Mouse (Mus musculus) intestine, embryonic 16.5 days (tissue): ENCODE data around the gene Evi5. TPM values are rescaled to one million over a fixed set of nuclear protein-coding genes. Genes with fewer than 3 reads are reported as not detected.

Source experiments
- ATAC-seq: fragments of 200-750 bp; cut with Nextera tagmentation; 2 replicates; pipeline ENCODE4 v1.8.0; 2017; ENCODE audit warnings: moderate TSS enrichment, moderate library complexity
- H3K27ac ChIP-seq: fragments of 300-500 bp; sonication (generic); 2 replicates; pipeline ENCODE4 v1.5.1; 2014; ENCODE audit warnings: mild to moderate bottlenecking, low read length
- H3K27me3 ChIP-seq: fragments of 300-500 bp; sonication (generic); replicated peaks from 2 replicates; pipeline ENCODE4 v1.6.1; 2014; ENCODE audit warnings: low read length, control low read depth, mixed read lengths; ENCODE audit not compliant: control insufficient read depth, insufficient read depth
- H3K36me3 ChIP-seq: fragments of 300-500 bp; sonication (generic); 2 replicates; pipeline ENCODE4 v1.6.1; 2014; ENCODE audit warnings: low read length, control low read depth; ENCODE audit not compliant: control insufficient read depth, insufficient read depth
- H3K4me1 ChIP-seq: fragments of 300-500 bp; sonication (generic); 2 replicates; pipeline ENCODE4 v1.6.1; 2014; ENCODE audit warnings: low read length, control low read depth, mixed read lengths; ENCODE audit not compliant: control insufficient read depth, insufficient read depth
- H3K4me2 ChIP-seq: fragments of 300-500 bp; sonication (generic); 2 replicates; pipeline ENCODE4 v1.6.1; 2014; ENCODE audit warnings: low read depth, low read length, control low read depth
- H3K4me3 ChIP-seq: fragments of 300-500 bp; sonication (generic); 2 replicates; pipeline ENCODE4 v1.5.1; 2014; ENCODE audit warnings: mild to moderate bottlenecking, low read length
- H3K9ac ChIP-seq: fragments of 300-500 bp; sonication (generic); 2 replicates; pipeline ENCODE4 v1.6.1; 2014; ENCODE audit warnings: low read depth, low read length
- H3K9me3 ChIP-seq: fragments of 300-500 bp; sonication (generic); 2 replicates; pipeline ENCODE4 v1.6.1; 2016; ENCODE audit warnings: low read length, control low read depth; ENCODE audit not compliant: control insufficient read depth
- WGBS: fragments of 180-500 bp; shearing (Covaris S2); extraction: QIAGEN DNeasy Blood & Tissue Kit; methylation state at CpG from one replicate; pipeline ENCODE4 v1.1.7; 2014; 5-methylcytosine and 5-hydroxymethylcytosine counted together
- polyA plus RNA-seq: library from polyadenylated mRNA; unstranded; fragments of >200 nt; fragmentation: Nextera tagmentation; extraction: Ambion mirVana; gene quantifications from 2 replicates; pipeline ENCODE4 v1.2.1, GENCODE M21; 2015

Gene Evi5
- polyA plus RNA-seq, 1 experiment from 2014 or later = 53.4 TPM

DNA sequence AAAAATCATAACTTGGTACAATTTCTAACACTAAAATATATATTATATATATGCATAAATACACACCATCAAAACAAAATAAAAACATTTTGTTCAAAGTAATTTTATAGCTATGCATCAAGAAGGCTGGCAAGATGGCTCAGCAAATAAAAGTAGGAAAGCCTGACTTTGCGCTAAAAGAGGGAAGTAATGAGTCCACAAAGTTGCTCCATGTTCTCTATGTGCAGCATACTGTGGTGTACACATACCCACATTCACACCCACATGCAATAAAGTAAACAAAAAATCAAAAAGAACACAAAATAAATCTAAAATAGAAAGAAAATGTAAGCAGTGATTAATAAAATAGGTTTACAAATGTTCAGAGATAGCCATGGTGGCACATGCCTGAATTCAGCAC is 99.0 kb downstream of the Evi5 start:
- H3K27ac ChIP-seq = no peak overlapping the region
- 100% methylated on average over 1 of the region's 1 CpGs for WGBS
- H3K27me3 ChIP-seq = no peaks in the 10 kb centered on the region
- H3K4me1 ChIP-seq = no peaks in the 10 kb centered on the region
- no peak overlapping the region for H3K4me2 ChIP-seq
- ATAC-seq = no peak
- no peaks in the 10 kb centered on the region for H3K9me3 ChIP-seq
- no peak overlapping the region for H3K4me3 ChIP-seq
- no peaks in the 10 kb centered on the region for H3K36me3 ChIP-seq
- H3K9ac ChIP-seq = no peak overlapping the region

DNA sequence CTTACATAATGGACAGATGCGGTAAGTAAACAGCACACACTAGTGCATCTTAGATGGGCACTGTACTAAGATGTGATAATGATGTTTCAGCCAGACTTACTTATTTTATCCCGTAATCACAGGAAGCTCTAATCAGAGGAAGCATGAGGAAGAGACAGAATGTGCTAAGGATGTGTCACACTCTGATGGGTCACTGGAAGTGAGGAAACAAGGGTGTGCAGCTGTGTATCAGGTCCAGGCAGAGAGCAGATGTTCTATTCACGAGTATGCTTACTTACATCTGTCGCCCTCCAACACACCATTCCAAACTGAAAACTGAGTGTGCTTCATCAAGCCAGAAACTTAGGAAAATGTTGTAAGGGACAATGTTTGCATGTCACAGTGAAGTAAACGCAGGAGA is 102.9 kb downstream of the Evi5 start:
- Histone ChIP-seq H3K27me3 (no peaks in the 10 kb centered on the region), H3K9ac (no peak overlapping the region), H3K27ac (no peak overlapping the region), H3K4me2 (no peak overlapping the region), H3K36me3 (no peaks in the 10 kb centered on the region), H3K4me3 (no peak overlapping the region), H3K4me1 (no peaks in the 10 kb centered on the region), H3K9me3 (0 out of 2 replicates have a peak, but pooled peaks cover 2% of the 10 kb centered on the region)
- no peak for ATAC-seq
- 62% methylated on average over 5 of the region's 5 CpGs for WGBS

DNA sequence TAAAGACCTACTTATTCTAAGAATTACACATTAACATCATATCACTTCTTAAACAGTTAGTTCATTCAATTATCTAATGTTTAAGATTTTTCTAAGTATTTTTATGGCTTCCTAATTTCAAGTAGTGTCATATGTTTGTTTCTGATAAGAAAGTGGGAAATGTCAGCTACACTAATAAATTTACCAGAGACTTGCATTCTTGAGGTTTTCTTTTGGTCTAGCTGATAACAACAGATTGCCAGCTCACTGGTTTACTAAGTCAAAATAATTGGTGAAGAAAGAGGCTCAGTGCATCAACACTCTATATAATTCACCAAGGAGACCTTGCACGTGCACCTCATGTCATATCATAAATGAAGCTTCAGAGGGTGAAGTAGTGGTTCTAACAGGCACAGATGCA is 106.7 kb downstream of the Evi5 start:
- H3K27ac ChIP-seq = no peak overlapping the region
- 90% methylated on average over 1 of the region's 1 CpGs for WGBS
- H3K9ac ChIP-seq = no peak overlapping the region
- 0 out of 2 replicates have a peak, but pooled peaks cover 2% of the 10 kb centered on the region for H3K9me3 ChIP-seq
- H3K4me2 ChIP-seq = no peak overlapping the region
- no peak overlapping the region for H3K4me3 ChIP-seq
- H3K36me3 ChIP-seq = no peaks in the 10 kb centered on the region
- no peaks in the 10 kb centered on the region for H3K27me3 ChIP-seq
- no peaks in the 10 kb centered on the region for H3K4me1 ChIP-seq
- ATAC-seq = no peak

DNA sequence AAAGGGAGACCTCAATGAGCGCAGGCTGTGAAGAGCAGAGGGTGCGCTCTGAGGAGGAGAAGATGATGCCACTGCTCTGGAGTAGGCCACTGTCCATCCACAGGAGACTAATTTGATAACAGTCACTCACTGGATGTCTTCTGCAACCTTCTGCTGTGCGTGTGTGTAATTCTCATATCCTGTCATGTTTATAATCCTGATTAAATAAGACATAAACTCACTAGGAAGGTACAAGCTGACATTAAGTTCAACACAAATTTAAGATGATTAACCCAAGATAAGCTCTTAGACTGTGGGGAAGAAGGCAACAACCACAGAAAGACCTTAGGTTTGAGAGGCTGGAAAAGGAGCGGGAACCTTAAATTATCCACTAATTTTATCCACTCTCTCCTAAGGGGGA is 109.0 kb downstream of the Evi5 start:
- H3K9me3 ChIP-seq = 0 out of 2 replicates have a peak, but pooled peaks cover 2% of the 10 kb centered on the region
- H3K9ac ChIP-seq = no peak overlapping the region
- no peaks in the 10 kb centered on the region for H3K27me3 ChIP-seq
- WGBS = 89% methylated on average over 4 of the region's 4 CpGs
- ATAC-seq = no peak
- H3K27ac ChIP-seq = no peak overlapping the region
- no peaks in the 10 kb centered on the region for H3K36me3 ChIP-seq
- H3K4me2 ChIP-seq = no peak overlapping the region
- no peak overlapping the region for H3K4me3 ChIP-seq
- no peaks in the 10 kb centered on the region for H3K4me1 ChIP-seq

DNA sequence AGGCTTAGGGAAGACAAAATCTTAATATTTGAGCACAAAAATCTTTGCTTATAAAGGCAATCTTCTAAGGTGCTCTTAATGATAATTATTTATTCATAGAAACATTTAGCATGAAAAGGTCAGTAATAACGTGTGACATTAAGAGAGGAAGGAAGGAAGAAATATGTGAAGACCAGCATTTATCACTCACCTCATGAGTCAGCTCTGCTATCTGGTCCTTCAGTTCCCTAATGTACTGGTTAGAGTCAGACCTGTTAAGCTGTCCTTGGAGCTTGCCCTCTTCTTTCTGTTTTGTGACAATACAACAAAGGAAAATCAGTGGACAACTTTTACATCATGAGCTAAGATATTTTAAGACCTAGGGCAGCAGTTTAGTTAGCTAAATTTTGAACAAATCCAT is 110.4 kb downstream of the Evi5 start:
- H3K27me3 ChIP-seq = no peaks in the 10 kb centered on the region
- no peak for ATAC-seq
- H3K27ac ChIP-seq = no peak overlapping the region
- WGBS = 72% methylated on average over 1 of the region's 1 CpGs
- no peak overlapping the region for H3K4me3 ChIP-seq
- 0 out of 2 replicates have a peak, but pooled peaks cover 2% of the 10 kb centered on the region for H3K9me3 ChIP-seq
- no peaks in the 10 kb centered on the region for H3K4me1 ChIP-seq
- no peaks in the 10 kb centered on the region for H3K36me3 ChIP-seq
- no peak overlapping the region for H3K4me2 ChIP-seq
- H3K9ac ChIP-seq = no peak overlapping the region

DNA sequence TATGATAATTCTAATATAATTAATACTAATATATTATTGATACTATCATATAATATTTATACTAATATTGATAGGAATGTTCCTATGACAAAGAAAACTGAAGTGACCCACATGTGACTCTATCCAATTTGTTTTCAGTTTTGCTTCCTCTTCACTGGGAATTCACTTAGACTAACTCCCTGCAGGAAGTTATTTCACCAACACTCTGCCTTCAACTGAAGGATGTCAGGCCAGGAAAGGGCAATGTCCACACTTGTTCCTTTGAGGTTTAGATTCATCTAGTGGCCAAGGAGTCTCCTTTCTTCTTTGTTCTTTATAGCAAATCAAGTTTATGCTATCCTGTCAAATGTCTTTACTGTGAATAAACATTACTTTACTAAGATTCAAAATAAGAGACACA is 111.2 kb downstream of the Evi5 start:
- Histone ChIP-seq H3K9ac (no peak overlapping the region), H3K27me3 (no peaks in the 10 kb centered on the region), H3K4me3 (no peak overlapping the region), H3K9me3 (0 out of 2 replicates have a peak, but pooled peaks cover 2% of the 10 kb centered on the region), H3K4me1 (no peaks in the 10 kb centered on the region), H3K4me2 (no peak overlapping the region), H3K36me3 (no peaks in the 10 kb centered on the region), H3K27ac (no peak overlapping the region)
- ATAC-seq = no peak

DNA sequence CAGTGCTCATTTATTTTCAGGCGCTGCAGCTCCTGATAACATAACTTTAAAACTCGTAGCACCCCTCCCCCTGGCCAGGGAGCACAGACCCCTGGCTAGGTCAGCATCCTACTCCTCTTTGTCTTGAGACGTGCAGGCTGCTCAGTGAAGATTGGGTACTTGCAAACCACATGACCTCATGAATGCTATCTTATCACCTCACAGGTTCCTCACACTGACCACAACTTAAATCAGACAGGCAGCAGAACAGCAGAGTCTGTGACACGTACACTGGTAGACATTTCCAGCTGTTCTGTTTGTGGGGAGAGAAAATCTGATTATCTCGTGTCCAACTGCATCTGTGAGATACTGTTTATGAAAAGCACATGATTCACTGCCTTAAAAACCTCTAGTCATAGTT is 115.8 kb downstream of the Evi5 start:
- Histone ChIP-seq H3K36me3 (no peaks in the 10 kb centered on the region), H3K27ac (no peak overlapping the region), H3K9me3 (no peaks in the 10 kb centered on the region), H3K4me2 (no peak overlapping the region), H3K9ac (no peak overlapping the region), H3K4me1 (no peaks in the 10 kb centered on the region), H3K4me3 (no peak overlapping the region), H3K27me3 (no peaks in the 10 kb centered on the region)
- ATAC-seq = peak; percentile 77
- WGBS = 51% methylated on average over 5 of the region's 5 CpGs

DNA sequence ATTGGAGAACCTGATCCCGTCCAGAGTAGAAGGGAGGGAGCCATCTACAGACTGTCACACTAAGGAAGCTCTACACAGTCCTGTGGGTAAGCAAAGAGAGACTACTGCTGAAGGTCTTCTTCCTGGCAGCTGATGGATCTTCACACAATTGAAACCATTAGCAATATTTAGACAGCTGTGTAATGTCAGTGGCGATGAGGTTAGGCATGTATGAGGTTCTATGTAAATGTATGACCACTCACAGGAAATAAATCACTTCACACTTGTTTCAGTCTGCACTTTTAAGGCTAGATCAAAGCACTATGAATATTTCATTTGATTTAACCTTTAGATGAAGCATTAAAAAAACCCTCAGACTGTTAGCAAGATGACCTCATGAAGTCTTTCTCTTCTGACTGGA is 118.8 kb downstream of the Evi5 start:
- no peaks in the 10 kb centered on the region for H3K4me1 ChIP-seq
- no peaks in the 10 kb centered on the region for H3K36me3 ChIP-seq
- WGBS = 67% methylated on average over 2 of the region's 2 CpGs
- H3K9me3 ChIP-seq = no peaks in the 10 kb centered on the region
- H3K4me3 ChIP-seq = no peak overlapping the region
- H3K27ac ChIP-seq = no peak overlapping the region
- H3K9ac ChIP-seq = no peak overlapping the region
- no peak overlapping the region for H3K4me2 ChIP-seq
- no peak for ATAC-seq
- H3K27me3 ChIP-seq = no peaks in the 10 kb centered on the region

DNA sequence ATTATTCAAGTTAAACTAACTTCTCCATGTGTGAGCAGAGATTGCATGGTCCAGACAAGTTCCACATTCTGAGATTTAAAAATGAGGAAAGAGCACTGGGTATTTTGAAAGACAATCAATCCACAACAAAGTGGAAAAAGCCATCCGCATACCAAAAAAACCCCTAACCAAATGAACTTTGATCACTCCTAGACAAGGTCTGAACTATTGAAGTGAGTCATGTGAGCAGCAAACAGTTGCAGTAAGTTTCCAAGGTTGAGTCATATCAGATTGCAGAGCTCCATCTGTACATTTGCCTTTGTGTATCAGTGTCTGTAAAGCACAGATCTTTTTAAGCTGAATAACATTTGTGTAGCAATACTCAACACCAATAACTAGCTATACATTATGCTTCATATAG is 120.2 kb downstream of the Evi5 start:
- Histone ChIP-seq H3K4me1 (no peaks in the 10 kb centered on the region), H3K9ac (no peak overlapping the region), H3K4me3 (no peak overlapping the region), H3K27ac (no peak overlapping the region), H3K4me2 (no peak overlapping the region), H3K36me3 (no peaks in the 10 kb centered on the region), H3K27me3 (no peaks in the 10 kb centered on the region), H3K9me3 (no peaks in the 10 kb centered on the region)
- ATAC-seq = peak; percentile 83
- 64% methylated on average over 1 of the region's 1 CpGs for WGBS

DNA sequence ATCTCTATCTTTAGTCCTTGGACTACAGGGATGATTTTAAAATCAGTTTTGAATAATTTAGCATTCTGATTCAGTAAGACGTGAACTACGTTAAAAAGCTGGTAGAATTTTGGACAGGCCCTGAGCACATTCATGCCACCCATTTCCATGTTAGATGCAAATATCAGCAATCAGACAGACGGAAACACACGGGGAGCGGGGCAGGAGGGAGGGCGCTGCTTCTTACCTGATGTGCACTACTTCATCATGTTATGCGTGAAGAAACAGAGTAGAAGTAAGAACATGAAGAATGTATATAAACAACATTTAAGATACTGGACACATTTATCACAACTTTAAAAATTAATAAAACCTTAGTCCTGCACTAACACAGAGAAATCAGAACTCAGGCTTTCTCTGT is 121.3 kb downstream of the Evi5 start:
- Histone ChIP-seq H3K27me3 (no peaks in the 10 kb centered on the region), H3K36me3 (no peaks in the 10 kb centered on the region), H3K4me3 (no peak overlapping the region), H3K27ac (no peak overlapping the region), H3K9ac (no peak overlapping the region), H3K4me1 (no peaks in the 10 kb centered on the region), H3K4me2 (no peak overlapping the region), H3K9me3 (no peaks in the 10 kb centered on the region)
- no peak for ATAC-seq
- 95% methylated on average over 7 of the region's 7 CpGs for WGBS
